ENCODE assay signal across 10 mouse cellular contexts in genomic region chr7:139218641-139219415, GRCm38 (mm10). TPM values are rescaled to one million over a fixed set of nuclear protein-coding genes. Genes with fewer than 3 reads are reported as not detected.
DNase-seq lines count a peak whose midpoint lies in the region; ATAC-seq lines count a peak whose summit lies in the region.
"Had no signal": no experiment of that assay in that cellular context is flagged by ENCODE, and none has a peak within 500 bp of the region (broad histone marks: within the 10 kb centered on the region; RNA-seq: fewer than 3 reads in every experiment).

No protein-coding gene starts in this region.

- 38% methylated on average over 6 of the region's 6 CpGs for WGBS in heart, embryonic 15.5 days

- H3K27me3 ChIP-seq in heart, embryonic 15.5 days = no peaks in the 10 kb centered on the region
- H3K27me3 ChIP-seq: midbrain, embryonic 15.5 days; stomach, embryonic 15.5 days had no signal

- 0 out of 2 replicates have a peak overlapping the region, but pooled peaks have one; percentile 44 for H3K27ac ChIP-seq in heart, embryonic 15.5 days
- H3K27ac ChIP-seq: midbrain, embryonic 15.5 days; stomach, embryonic 15.5 days had no signal

- no peak for ATAC-seq in heart, embryonic 15.5 days (replicated peaks; ENCODE audit: insufficient number of reproducible peaks, insufficient read depth, low FRiP score, low read depth)
- no peak for ATAC-seq in inflammation-experienced regulatory T-cells, adult 6 months
- ATAC-seq: midbrain, embryonic 15.5 days had no signal

- peak; percentile 24 to 30 for DNase-seq in cerebellum, adult 18-20 months
- DNase-seq in cerebellum, adult 11 months = no peak
- DNase-seq in ovary, postnatal 36 days (ENCODE audit: low spot score) = peak; percentile 42
- no peak for DNase-seq in ovary, postnatal 10 days (ENCODE audit: low spot score)
- DNase-seq in lung, postnatal 10 days = peak; percentile 59
- DNase-seq in embryo, embryonic 10.5 days (ENCODE audit: low spot score) = no peak

- no peak overlapping the region for H3K9ac ChIP-seq in heart, embryonic 15.5 days
- H3K9ac ChIP-seq: midbrain, embryonic 15.5 days; stomach, embryonic 15.5 days had no signal

- no peaks in the 10 kb centered on the region for H3K9me3 ChIP-seq in heart, embryonic 15.5 days (replicated peaks)
- H3K9me3 ChIP-seq: midbrain, embryonic 15.5 days; stomach, embryonic 15.5 days had no signal

- H3K4me2 ChIP-seq in heart, embryonic 15.5 days = no peak overlapping the region
- H3K4me2 ChIP-seq: midbrain, embryonic 15.5 days; stomach, embryonic 15.5 days had no signal

- H3K36me3 ChIP-seq in heart, embryonic 15.5 days = no peaks in the 10 kb centered on the region
- H3K36me3 ChIP-seq: midbrain, embryonic 15.5 days; stomach, embryonic 15.5 days had no signal

- H3K4me3 ChIP-seq in heart, embryonic 15.5 days = no peak overlapping the region
- H3K4me3 ChIP-seq: midbrain, embryonic 15.5 days; stomach, embryonic 15.5 days had no signal

- peaks cover 19% of the 10 kb centered on the region for H3K4me1 ChIP-seq in heart, embryonic 15.5 days (replicated peaks)

RNA-seq across cellular contexts. Expression of gene Stk32c, which starts 5.7 kb away (rescaled TPM):
- polyA plus RNA-seq in heart, embryonic 15.5 days (2015; fragmentation: Nextera tagmentation; extraction: Ambion mirVana) = 0.08 and 0.10 TPM in 2 replicates
- polyA plus RNA-seq in inflammation-experienced regulatory T-cells, adult 6 months (2017; shearing (Covaris generic)) = 1 to 10 TPM in 1 of 3 experiments, under 1 TPM in 1, not detected in 1; 0.91 to 3.4 TPM

RNA-seq across cellular contexts. Expression of gene Lrrc27, which starts 6.0 kb away (rescaled TPM):
- polyA plus RNA-seq in heart, embryonic 15.5 days (2015; fragmentation: Nextera tagmentation; extraction: Ambion mirVana) = 3.0 and 3.5 TPM in 2 replicates
- polyA plus RNA-seq in inflammation-experienced regulatory T-cells, adult 6 months (2017; shearing (Covaris generic)) = 1 to 10 TPM in 2 of 3 experiments, under 1 TPM in 1; 0.77 to 4.3 (median 3.2) TPM

RNA-seq across cellular contexts. Expression of gene Pwwp2b, which starts 29.5 kb away (rescaled TPM):
- 7.0 and 8.5 TPM in 2 replicates for polyA plus RNA-seq in heart, embryonic 15.5 days (2015; fragmentation: Nextera tagmentation; extraction: Ambion mirVana)
- polyA plus RNA-seq in inflammation-experienced regulatory T-cells, adult 6 months (2017; shearing (Covaris generic)) = 1 to 10 TPM; 1.9 to 3.4 (median 2.1) TPM

Comparison
In these comparisons a context has a peak if more than half of its experiments do, and no peak if none do; other contexts are left out.
1. DNase-seq: peak in cerebellum, adult 18-20 months (2 of 2), ovary, postnatal 36 days (single experiment) and lung, postnatal 10 days (single experiment); none in cerebellum, adult 11 months (single experiment), ovary, postnatal 10 days (single experiment) and embryo, embryonic 10.5 days (single experiment).